Mouse (Mus musculus): ENCODE measurements around the gene Hist1h3e. TPM values are rescaled to one million over a fixed set of nuclear protein-coding genes. Genes with fewer than 3 reads are reported as not detected.

The Hist1h3e gene
- total RNA-seq, 2 experiments from 2014 or later = 130 to 134 TPM

DNA sequence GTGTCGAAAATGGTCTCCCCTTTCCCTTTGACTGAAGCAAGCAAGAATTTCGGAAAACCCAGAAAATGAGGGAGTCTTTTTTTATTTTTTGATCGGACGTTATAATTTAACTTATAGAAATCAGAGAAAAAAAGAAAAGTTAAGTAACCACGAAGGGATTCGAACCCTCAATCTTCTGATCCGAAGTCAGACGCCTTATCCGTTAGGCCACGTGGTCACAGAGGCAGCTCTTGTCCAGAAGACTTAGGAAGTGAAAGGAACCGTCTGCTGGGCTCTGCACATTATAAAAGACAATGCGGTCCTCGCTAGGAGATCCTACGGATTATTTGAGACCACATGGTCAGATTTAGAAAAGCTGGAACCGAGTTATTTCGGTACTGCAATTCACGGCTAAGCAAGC, 35.9 kb downstream of the Hist1h3e start:
- intact Hi-C loops (cut with DNase I) = loop anchor here (5.0 kb wide), 1 partner anchor 1499 kb away; no protein-coding TSS in a partner anchor
- peak; percentile 88 for DNase-seq

DNA sequence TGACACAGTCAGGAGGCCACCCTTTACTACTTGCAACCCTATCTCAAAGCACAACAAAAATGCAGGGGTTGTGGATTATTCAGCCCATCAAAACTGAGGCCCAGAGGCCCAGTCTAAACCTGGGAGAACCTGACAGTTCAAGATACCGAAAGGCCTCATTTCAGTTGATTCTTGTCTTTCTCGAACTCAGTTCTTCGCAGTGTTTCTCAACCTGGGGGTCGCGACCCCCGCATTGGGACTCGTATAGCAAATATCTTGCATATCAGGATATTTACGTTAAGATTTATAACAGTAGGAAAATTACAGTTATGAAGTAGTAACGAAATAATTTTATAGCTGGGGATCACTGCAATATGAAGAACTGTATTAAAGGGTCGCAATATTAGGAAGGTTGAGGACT, 36.3 kb downstream of the Hist1h3e start:
- intact Hi-C loops (cut with DNase I) = loop anchor here (5.0 kb wide), 1 partner anchor 1499 kb away; no protein-coding TSS in a partner anchor
- DNase-seq = no peak

DNA sequence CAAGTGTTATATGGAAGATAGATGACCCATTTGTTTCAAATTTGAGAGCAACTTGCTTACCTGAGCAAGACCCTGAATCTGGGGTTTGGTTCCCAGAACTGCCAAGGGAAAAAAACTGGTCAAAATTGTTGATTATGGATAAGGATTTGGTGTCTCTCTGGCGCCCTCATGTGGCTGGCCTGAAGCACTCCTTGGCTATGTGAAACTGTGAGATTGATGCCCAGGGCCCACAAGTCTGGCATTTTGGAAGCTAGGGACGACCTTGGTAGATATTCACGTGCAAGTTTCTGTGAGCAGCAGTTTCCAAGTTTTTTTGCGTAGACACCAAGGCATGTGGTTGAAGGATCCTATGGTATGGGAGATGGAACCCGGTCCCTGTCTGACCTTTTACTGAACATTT, 37.5 kb downstream of the Hist1h3e start:
- intact Hi-C loops (cut with DNase I) = loop anchor here (5.0 kb wide), 1 partner anchor 1497 kb away; no protein-coding TSS in a partner anchor

DNA sequence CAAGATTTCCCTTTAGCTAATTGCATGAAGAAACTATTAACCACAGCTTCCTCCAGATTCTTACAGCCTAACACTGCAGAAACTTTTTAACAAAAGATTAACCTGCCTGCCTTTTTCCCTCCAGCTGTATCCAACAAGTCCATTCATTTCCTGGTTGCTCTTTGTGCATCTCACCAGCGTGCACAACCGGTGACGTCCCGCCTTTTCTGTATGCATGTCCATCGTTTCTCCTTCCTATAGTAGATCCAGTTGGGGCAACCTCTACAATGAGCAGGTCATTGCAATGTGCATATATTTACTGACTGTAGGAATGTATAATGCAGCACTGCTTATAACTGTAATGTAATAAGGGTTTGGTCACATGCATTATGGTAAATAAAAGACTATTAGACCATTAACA, 38.2 kb downstream of the Hist1h3e start:
- intact Hi-C loops (cut with DNase I) = no loop called here
- DNase-seq = no peak

More for the DNA sequence above, 37.5 kb downstream of the Hist1h3e start:
- peak; percentile 84 for DNase-seq

DNA sequence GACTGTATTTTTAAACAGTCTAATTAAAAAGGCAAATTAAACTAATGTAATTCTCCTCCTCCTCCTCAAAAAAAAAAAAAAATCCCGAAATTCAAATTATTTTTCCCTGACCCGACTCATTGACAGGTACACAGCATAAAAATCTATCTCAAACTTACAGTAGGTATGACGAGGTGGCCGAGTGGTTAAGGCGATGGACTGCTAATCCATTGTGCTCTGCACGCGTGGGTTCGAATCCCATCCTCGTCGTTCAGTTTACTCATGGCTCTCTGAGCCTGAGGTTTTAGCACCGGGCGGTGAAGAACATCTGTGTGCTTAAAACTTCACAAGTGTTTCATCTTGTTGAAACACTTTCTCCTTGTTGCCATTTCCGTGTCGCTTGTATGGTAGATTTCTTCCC, 40.5 kb downstream of the Hist1h3e start:
- peak; percentile 63 for DNase-seq
- intact Hi-C loops (cut with DNase I) = no loop called here

DNA sequence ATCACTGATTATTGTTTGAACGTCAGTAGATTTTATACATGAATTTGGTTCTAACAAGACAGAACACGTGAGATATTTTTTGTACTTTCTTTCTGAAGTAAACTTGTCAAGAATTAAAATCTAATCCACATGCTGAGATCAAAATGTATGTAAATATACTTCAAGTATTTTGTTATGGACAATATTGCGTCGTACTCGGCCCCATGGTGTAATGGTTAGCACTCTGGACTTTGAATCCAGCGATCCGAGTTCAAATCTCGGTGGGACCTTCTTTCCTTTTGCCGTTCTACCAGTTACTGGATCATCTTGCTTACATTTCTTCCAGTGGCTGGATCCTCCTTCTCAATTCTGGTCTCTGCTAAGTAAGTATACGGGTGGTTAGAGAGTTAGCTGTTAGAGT, 42.8 kb downstream of the Hist1h3e start:
- intact Hi-C loops (cut with DNase I) = loop anchor here (5.0 to 10.0 kb wide), 2 partner anchors 82 to 1575 kb away; partner anchors contain the start of gene Zfp184

DNA sequence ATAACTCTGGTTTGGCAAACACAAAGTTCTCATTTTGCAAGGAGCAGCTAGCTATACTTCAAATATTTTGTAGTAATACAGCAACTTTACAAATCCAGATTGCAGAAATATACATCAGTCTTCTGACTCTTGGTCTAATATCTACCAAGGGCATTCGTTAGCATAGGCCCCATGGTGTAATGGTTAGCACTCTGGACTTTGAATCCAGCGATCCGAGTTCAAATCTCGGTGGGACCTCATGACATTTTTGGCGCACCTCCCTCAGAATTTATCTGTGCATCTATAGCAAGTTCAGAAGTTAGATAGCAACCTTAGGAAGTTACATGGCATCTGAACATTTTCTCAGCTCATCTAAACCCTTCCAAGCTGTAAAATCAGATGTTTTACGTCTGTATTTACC, 43.3 kb downstream of the Hist1h3e start:
- intact Hi-C loops (cut with DNase I) = loop anchor here (5.0 to 10.0 kb wide), 2 partner anchors 82 to 1574 kb away; partner anchors contain the start of gene Zfp184
- peak; percentile 59 for DNase-seq

More for the DNA sequence above, 42.8 kb downstream of the Hist1h3e start:
- peak; percentile 69 for DNase-seq

DNA sequence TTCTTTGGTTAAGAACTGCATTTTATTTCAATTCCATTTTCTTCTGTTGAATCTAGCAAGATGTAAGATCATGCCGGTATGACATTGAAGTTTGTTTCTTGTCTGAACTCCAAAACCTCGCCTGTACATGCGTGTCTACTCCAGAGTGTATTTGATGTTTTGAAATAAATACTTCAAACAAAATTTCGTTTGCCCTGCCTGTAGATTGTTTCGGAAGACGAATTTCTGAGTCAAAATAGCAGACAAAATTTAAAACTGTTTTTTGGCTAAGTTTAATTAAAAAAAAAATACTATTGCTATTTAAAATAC, 43.9 kb downstream of the Hist1h3e start:
- no peak for DNase-seq
- intact Hi-C loops (cut with DNase I) = loop anchor here (5.0 to 10.0 kb wide), 2 partner anchors 81 to 1573 kb away; partner anchors contain the start of gene Zfp184

DNA sequence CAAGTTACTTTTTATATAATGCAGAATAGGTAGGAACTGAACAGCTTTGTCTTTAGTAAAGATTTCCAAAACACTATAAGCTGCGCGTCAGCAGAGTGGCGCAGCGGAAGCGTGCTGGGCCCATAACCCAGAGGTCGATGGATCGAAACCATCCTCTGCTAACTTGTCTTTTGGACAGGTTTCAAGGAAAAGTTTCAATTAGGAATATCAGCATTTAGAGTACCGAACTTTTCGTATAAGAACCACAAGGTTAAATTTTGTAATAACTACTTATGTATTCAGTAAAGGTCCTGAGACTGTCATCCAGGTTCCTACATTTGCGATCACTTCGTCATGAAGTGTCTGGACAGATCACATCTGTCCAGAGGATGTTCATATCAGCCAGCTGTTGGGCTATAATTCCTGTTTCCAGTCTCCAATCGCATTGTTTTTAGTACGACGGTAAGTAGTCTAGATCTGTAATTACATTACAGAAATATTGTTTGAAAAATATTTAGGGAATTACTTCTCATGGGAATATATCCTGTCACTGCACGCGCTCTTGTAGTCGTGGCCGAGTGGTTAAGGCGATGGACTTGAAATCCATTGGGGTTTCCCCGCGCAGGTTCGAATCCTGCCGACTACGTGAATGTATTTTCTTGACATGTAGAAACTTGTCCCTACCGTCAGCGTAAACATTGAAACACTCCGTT, 44.4 kb downstream of the Hist1h3e start:
- intact Hi-C loops (cut with DNase I) = loop anchor here (5.0 to 10.0 kb wide), 2 partner anchors 80 to 1573 kb away; partner anchors contain the start of gene Zfp184
- peak; percentile 86 for DNase-seq

DNA sequence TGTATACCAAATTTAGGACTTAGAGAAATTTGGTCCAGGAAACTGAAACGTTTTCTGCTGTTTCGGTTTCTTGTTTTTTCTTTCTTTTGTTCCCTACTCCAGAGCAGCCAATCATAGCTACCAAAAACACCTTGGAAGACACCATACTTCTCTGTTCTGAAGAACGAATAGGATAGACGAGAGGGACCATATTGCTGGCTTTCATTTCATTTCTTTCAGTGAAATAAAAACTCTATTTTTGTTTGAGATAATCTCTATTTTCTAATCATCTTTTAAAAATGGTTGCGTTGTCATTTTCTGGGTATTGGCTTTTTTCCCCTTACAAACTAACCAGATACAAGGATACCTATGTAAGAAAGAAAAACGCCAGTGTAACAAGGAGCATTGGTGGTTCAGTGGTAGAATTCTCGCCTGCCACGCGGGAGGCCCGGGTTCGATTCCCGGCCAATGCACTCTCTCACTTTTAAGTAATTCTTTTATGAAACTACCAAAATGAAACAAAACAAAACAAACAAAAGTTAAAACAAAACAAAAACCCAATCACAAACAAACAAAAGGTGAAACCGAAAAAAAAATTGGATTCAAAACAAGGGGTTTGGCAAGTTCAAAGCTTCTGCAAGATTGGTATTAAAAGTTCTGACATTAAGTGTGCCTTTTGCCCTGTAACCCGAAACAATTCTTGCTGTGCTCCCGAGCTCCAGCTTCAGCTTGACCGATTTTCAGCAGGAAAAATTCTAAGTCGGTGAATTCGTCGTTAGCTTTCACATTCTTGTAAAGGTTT, 45.2 kb downstream of the Hist1h3e start:
- DNase-seq = peak; percentile 73
- intact Hi-C loops (cut with DNase I) = loop anchor here (5.0 to 10.0 kb wide), 2 partner anchors 80 to 1572 kb away; partner anchors contain the start of gene Zfp184

DNA sequence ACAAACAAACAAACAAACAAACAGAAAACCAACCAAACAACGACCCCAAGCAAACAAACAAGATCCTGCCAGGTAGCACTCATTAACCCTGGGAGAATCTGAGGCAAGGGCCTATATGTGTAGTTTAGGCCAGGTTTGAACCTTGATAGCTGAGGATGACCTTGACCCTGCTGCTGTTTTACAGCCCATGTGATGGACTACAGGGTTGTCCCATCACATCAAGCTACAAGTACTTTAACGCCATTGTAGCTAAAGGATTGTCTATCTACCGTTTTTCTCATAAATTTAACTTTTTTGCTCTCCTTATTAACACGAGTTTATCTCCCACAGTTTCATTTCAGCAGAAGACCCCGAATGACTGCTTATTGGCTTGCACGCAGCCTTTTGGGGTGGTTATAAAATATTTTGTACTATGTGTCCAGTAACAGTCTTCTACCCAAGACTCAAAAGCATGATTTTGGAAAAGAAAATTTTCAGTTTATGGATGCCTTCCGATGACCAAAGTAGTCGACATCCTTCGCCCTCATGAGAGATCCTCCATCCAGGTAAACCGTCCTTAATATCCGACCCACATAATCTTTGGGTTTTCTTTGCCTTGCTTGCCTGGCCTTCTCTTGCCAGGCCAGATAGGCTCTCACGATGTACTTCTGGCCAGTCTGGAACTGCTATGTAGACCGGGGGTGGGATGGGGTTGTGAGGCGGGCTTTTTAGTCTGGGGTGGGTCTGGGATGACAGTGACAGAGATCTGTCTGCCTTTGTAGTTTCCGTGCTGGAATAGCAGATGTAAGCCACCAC, 46.1 kb downstream of the Hist1h3e start:
- intact Hi-C loops (cut with DNase I) = loop anchor here (5.0 to 10.0 kb wide), 2 partner anchors 79 to 1571 kb away; partner anchors contain the start of gene Zfp184
- DNase-seq = no peak

DNA sequence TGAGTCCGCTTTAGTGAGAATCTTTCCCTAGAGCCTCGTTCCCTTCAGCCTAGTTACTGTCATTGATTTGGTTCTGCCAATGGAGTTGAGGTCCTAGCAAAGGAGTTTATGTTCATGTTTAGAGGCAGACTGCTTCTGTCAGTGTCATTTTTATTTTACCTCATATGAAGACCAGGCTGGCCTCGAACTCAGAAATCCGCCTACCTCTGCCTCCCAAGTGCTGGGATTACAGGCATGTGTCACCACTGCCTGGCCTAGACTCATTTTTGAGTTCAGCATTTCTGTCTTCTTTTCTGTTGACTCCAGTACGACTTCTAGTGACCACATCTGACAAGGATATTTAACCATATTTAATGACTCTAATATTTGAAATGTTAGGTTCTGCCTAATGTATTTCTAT, 46.9 kb downstream of the Hist1h3e start:
- intact Hi-C loops (cut with DNase I) = loop anchor here (5.0 to 10.0 kb wide), 2 partner anchors 78 to 1570 kb away; partner anchors contain the start of gene Zfp184
- DNase-seq = no peak

DNA sequence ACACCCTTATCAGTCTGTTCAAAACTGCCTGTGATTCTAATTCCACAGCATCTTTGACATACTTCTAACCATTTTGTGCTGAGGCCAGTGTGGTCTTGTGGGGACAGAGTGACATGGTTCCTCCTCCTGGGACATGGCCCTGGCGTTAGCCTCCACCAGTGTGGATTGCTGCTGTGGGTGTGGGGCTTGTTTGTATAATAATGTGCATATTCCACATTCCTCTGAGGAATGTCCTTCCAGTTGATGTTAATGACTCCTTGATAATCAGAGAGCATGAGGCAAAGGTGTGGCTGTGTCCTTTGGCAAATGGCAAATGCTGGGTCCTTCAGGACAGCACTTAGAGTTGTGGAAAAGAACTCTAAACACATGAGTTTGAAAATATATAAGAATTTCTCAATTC, 48.7 kb downstream of the Hist1h3e start:
- intact Hi-C loops (cut with DNase I) = loop anchor here (10.0 kb wide), 1 partner anchor 1569 kb away; the partner anchor contains the start of gene Zfp184
- DNase-seq = no peak

Small RNA genes lying within 50 kb of the gene (microRNA-seq; reads per million reads assigned to microRNA genes)
- gene Gm44297 = not detected
- gene Gm44359 = not detected
- gene Gm44394 = not detected
- gene n-TStga1 = not detected

Other genes starting within 250 kb of the Hist1h3e start
- 10 to 100 TPM; 42.6 to 49.5 TPM for gene Zfp322a, start 193.2 kb downstream of the Hist1h3e start, total RNA-seq (2021)
- 1 to 10 TPM; 5.6 to 6.1 TPM for gene Abt1, start 138.5 kb downstream of the Hist1h3e start, total RNA-seq (2021)
- not detected for gene Btn1a1, start 96.5 kb downstream of the Hist1h3e start, total RNA-seq (2021)
- gene Btn2a2, start 73.5 kb downstream of the Hist1h3e start, total RNA-seq (2021) = not detected
- 100 to 1,000 TPM; 441 to 470 TPM for gene Hist1h4h, start 31.3 kb downstream of the Hist1h3e start, total RNA-seq (2021)
- 10 to 100 TPM; 74.6 to 86.0 TPM for gene Hist1h2af, start 28.5 kb downstream of the Hist1h3e start, total RNA-seq (2021)
- gene Hist1h3g, start 26.9 kb downstream of the Hist1h3e start, total RNA-seq (2021) = 10 to 100 TPM; 22.0 to 28.6 TPM
- 1 to 10 TPM; 4.5 to 6.1 TPM for gene Hist1h2bh, start 19.0 kb downstream of the Hist1h3e start, total RNA-seq (2021)
- gene Hist1h3f, start 18.3 kb downstream of the Hist1h3e start, total RNA-seq (2021) = 10 to 100 TPM; 42.2 to 44.0 TPM
- gene Hist1h4f, start 10.7 kb downstream of the Hist1h3e start, total RNA-seq (2021) = 100 to 1,000 TPM; 224 to 235 TPM
- 10 to 100 TPM; 12.0 to 12.4 TPM for gene Hist1h1d, start 9.1 kb downstream of the Hist1h3e start, total RNA-seq (2021)
- 10 to 100 TPM; 24.5 to 31.0 TPM for gene Hist1h2ae, start 8.9 kb upstream of the Hist1h3e start, total RNA-seq (2021)
- gene Hist1h2bg, start 9.0 kb upstream of the Hist1h3e start, total RNA-seq (2021) = 100 to 1,000 TPM; 203 to 225 TPM
- gene Hist1h2bf, start 11.8 kb upstream of the Hist1h3e start, total RNA-seq (2021) = 100 to 1,000 TPM in 1 of 2 experiments, 10 to 100 TPM in 1; 87.5 to 105 TPM
- gene Hist1h2ad, start 12.0 kb upstream of the Hist1h3e start, total RNA-seq (2021) = 10 to 100 TPM; 18.6 to 25.5 TPM
- gene Hist1h3d, start 13.4 kb upstream of the Hist1h3e start, total RNA-seq (2021) = 10 to 100 TPM; 18.8 to 24.3 TPM
- 100 to 1,000 TPM; 177 to 192 TPM for gene Hist1h4d, start 19.2 kb upstream of the Hist1h3e start, total RNA-seq (2021)
- 10 to 100 TPM; 13.0 to 16.9 TPM for gene Hist1h2be, start 58.8 kb upstream of the Hist1h3e start, total RNA-seq (2021)
- gene Hist1h1e, start 60.2 kb upstream of the Hist1h3e start, total RNA-seq (2021) = 100 to 1,000 TPM; 112 to 117 TPM
- gene Hist1h2ac, start 121.6 kb upstream of the Hist1h3e start, total RNA-seq (2021) = 1 to 10 TPM; 4.8 to 5.4 TPM
- gene Hist1h2bc, start 121.8 kb upstream of the Hist1h3e start, total RNA-seq (2021) = 10 to 100 TPM; 16.7 to 17.0 TPM
- not detected for gene Hist1h1t, start 133.4 kb upstream of the Hist1h3e start, total RNA-seq (2021)
- gene Hist1h4c, start 136.1 kb upstream of the Hist1h3e start, total RNA-seq (2021) = 100 to 1,000 TPM; 109 to 126 TPM
- 1 to 10 TPM; 1.7 to 2.3 TPM for gene Hfe, start 148.5 kb upstream of the Hist1h3e start, total RNA-seq (2021)
- 100 to 1,000 TPM; 154 to 166 TPM for gene Hist1h1c, start 176.4 kb upstream of the Hist1h3e start, total RNA-seq (2021)
- gene Hist1h3c, start 183.2 kb upstream of the Hist1h3e start, total RNA-seq (2021) = 10 to 100 TPM; 39.8 to 41.0 TPM
- 10 to 100 TPM; 62.4 to 81.1 TPM for gene Hist1h2bb, start 184.4 kb upstream of the Hist1h3e start, total RNA-seq (2021)
- 100 to 1,000 TPM; 116 to 120 TPM for gene Hist1h2ab, start 188.8 kb upstream of the Hist1h3e start, total RNA-seq (2021)
- gene Hist1h3b, start 189.9 kb upstream of the Hist1h3e start, total RNA-seq (2021) = 100 to 1,000 TPM in 1 of 2 experiments, 10 to 100 TPM in 1; 95.4 to 102 TPM
- gene Hist1h4b, start 194.6 kb upstream of the Hist1h3e start, total RNA-seq (2021) = 100 to 1,000 TPM; 139 to 151 TPM
- 100 to 1,000 TPM; 134 to 137 TPM for gene Hist1h4a, start 198.9 kb upstream of the Hist1h3e start, total RNA-seq (2021)
- 100 to 1,000 TPM; 114 to 125 TPM for gene Hist1h3a, start 200.0 kb upstream of the Hist1h3e start, total RNA-seq (2021)
- 10 to 100 TPM; 62.9 to 79.4 TPM for gene Hist1h1a, start 201.3 kb upstream of the Hist1h3e start, total RNA-seq (2021)
- gene Trim38, start 207.5 kb upstream of the Hist1h3e start, total RNA-seq (2021) = not detected
- not detected for gene Slc17a2, start 244.6 kb upstream of the Hist1h3e start, total RNA-seq (2021)